Mouse (Mus musculus) heart, embryonic 16.5 days (tissue): Measurements from ENCODE around the gene Xrcc2. TPM values are rescaled to one million over a fixed set of nuclear protein-coding genes. Genes with fewer than 3 reads are reported as not detected.

ENCODE experiments used
- ATAC-seq: fragments of 200-750 bp; cut with Nextera tagmentation; replicated peaks from 2 replicates; pipeline ENCODE4 v1.8.0; 2017; ENCODE audit warnings: moderate number of reproducible peaks; ENCODE audit not compliant: insufficient read depth, low FRiP score; ENCODE audit errors: extremely low read depth
- H3K27ac ChIP-seq: fragments of 300-500 bp; sonication (generic); 2 replicates; pipeline ENCODE4 v1.5.1; 2014; ENCODE audit warnings: mild to moderate bottlenecking, low read length, control low read depth, moderate library complexity
- H3K27me3 ChIP-seq: fragments of 300-500 bp; sonication (generic); 2 replicates; pipeline ENCODE4 v1.6.1; 2014; ENCODE audit warnings: low read length, mixed read lengths; ENCODE audit not compliant: control insufficient read depth, insufficient read depth
- H3K36me3 ChIP-seq: fragments of 300-500 bp; sonication (generic); 2 replicates; pipeline ENCODE4 v1.6.1; 2014; ENCODE audit not compliant: control insufficient read depth, insufficient read depth
- H3K4me1 ChIP-seq: fragments of 300-500 bp; sonication (generic); 2 replicates; pipeline ENCODE4 v1.6.1; 2014; ENCODE audit warnings: low read length, mixed read lengths; ENCODE audit not compliant: control insufficient read depth, insufficient read depth
- H3K4me2 ChIP-seq: fragments of 300-500 bp; sonication (generic); 2 replicates; pipeline ENCODE4 v1.6.1; 2014; ENCODE audit warnings: low read depth, mild to moderate bottlenecking, control low read depth, low read length
- H3K4me3 ChIP-seq: fragments of 300-500 bp; sonication (generic); 2 replicates; pipeline ENCODE4 v1.5.1; 2014; ENCODE audit warnings: mild to moderate bottlenecking, control low read depth, low read length
- H3K9ac ChIP-seq: fragments of 300-500 bp; sonication (generic); 2 replicates; pipeline ENCODE4 v1.6.1; 2014; ENCODE audit warnings: low read length, control low read depth
- H3K9me3 ChIP-seq: fragments of 300-500 bp; sonication (generic); replicated peaks from 2 replicates; pipeline ENCODE4 v1.6.1; 2016; ENCODE audit warnings: low read length; ENCODE audit not compliant: control insufficient read depth
- WGBS: fragments of 180-500 bp; shearing (Covaris S2); extraction: QIAGEN DNeasy Blood & Tissue Kit; methylation state at CpG from one replicate; pipeline ENCODE4 v1.1.7; 2014; 5-methylcytosine and 5-hydroxymethylcytosine counted together
- polyA plus RNA-seq: library from polyadenylated mRNA; unstranded; fragments of >200 nt; fragmentation: Nextera tagmentation; extraction: Ambion mirVana; gene quantifications from 2 replicates; pipeline ENCODE4 v1.2.1, GENCODE M21; 2015

The Xrcc2 gene
- polyA plus RNA-seq, 1 experiment from 2014 or later = 8.0 TPM

DNA sequence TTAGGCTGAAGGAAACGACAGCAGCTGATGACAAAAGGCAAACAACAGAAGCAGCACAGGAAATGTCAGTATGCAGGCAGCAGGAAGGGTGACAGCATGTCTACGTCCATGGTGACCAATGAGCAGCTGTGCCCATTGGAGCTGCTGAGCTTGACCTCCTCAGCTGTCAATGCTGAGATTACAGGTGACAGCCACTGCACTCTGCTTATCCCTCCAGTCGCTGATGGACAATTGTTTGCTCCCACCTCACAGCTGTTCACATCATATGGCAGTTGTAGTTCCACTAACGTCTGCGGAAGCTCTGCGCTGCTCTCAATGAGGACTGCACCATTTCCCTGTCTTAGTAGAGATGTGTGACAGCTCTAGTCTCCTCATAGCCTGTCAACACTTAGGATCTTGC lies 9.8 kb downstream of the Xrcc2 start:
- H3K36me3 ChIP-seq = peaks cover 12% of the 10 kb centered on the region
- WGBS = 56% methylated on average over 6 of the region's 6 CpGs
- ATAC-seq = no peak

GRCm38 (mm10) chr5:25671696-25672520 lies 33.7 kb downstream of the Xrcc2 start:
- Histone ChIP-seq H3K27me3 (no peaks in the 10 kb centered on the region), H3K4me2 (no peak overlapping the region), H3K9me3 (no peaks in the 10 kb centered on the region), H3K36me3 (no peaks in the 10 kb centered on the region), H3K27ac (no peak overlapping the region), H3K9ac (no peak overlapping the region), H3K4me1 (no peaks in the 10 kb centered on the region), H3K4me3 (no peak overlapping the region)
- WGBS = 88% methylated on average over 31 of the region's 31 CpGs
- ATAC-seq = no peak

More for the DNA sequence above, 9.8 kb downstream of the Xrcc2 start:
- Histone ChIP-seq H3K4me3 (no peak overlapping the region), H3K9ac (no peak overlapping the region), H3K4me1 (no peaks in the 10 kb centered on the region), H3K27me3 (no peaks in the 10 kb centered on the region), H3K27ac (no peak overlapping the region), H3K4me2 (no peak overlapping the region), H3K9me3 (no peaks in the 10 kb centered on the region)

- no peak overlapping the region for H3K4me2 ChIP-seq
- 83% methylated on average over 3 of the region's 3 CpGs for WGBS
Measured at GRCm38 (mm10) chr5:25671051-25671450, 34.6 kb downstream of the Xrcc2 start.

DNA sequence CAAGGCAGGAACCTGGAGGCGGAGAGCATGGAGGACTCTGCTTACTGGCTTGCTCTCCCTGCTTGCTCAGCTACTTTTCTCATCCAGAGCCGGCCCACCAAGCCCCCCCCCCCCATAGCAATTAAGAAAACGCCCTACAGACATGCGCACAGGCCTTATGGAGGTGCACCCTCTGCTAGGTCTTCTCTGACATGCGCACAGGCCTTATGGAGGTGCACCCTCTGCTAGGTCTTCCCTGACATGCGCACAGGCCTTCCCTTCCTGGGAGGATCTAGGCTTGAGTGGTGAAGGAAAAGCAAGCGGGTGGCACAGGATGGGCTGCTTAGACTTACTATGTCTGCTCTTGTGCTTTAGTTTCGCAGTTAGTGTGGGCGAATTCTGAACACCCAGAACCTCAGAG lies 37.3 kb downstream of the Xrcc2 start:
- H3K9ac ChIP-seq = no peak overlapping the region
- no peak overlapping the region for H3K4me3 ChIP-seq
- no peak overlapping the region for H3K27ac ChIP-seq
- WGBS = 87% methylated on average over 9 of the region's 9 CpGs
- H3K4me1 ChIP-seq = 0 out of 2 replicates have a peak, but pooled peaks cover 3% of the 10 kb centered on the region
- H3K9me3 ChIP-seq = no peaks in the 10 kb centered on the region
- no peak overlapping the region for H3K4me2 ChIP-seq
- no peaks in the 10 kb centered on the region for H3K27me3 ChIP-seq
- no peak for ATAC-seq
- H3K36me3 ChIP-seq = no peaks in the 10 kb centered on the region

More at GRCm38 (mm10) chr5:25671051-25671450, 34.6 kb downstream of the Xrcc2 start:
- H3K27me3 ChIP-seq = no peaks in the 10 kb centered on the region
- H3K9ac ChIP-seq = no peak overlapping the region
- 0 out of 2 replicates have a peak, but pooled peaks cover 2% of the 10 kb centered on the region for H3K4me1 ChIP-seq
- ATAC-seq = no peak
- no peak overlapping the region for H3K4me3 ChIP-seq
- no peaks in the 10 kb centered on the region for H3K9me3 ChIP-seq
- H3K36me3 ChIP-seq = no peaks in the 10 kb centered on the region
- H3K27ac ChIP-seq = no peak overlapping the region

- Histone ChIP-seq H3K27me3 (no peaks in the 10 kb centered on the region), H3K27ac (no peak overlapping the region), H3K9me3 (no peaks in the 10 kb centered on the region), H3K9ac (no peak overlapping the region), H3K36me3 (no peaks in the 10 kb centered on the region), H3K4me1 (0 out of 2 replicates have a peak, but pooled peaks cover 3% of the 10 kb centered on the region), H3K4me2 (no peak overlapping the region), H3K4me3 (no peak overlapping the region)
- WGBS = 84% methylated on average over 9 of the region's 9 CpGs
- no peak for ATAC-seq
Measured at GRCm38 (mm10) chr5:25666684-25667083, 38.9 kb downstream of the Xrcc2 start.

- H3K27ac ChIP-seq = no peak overlapping the region
- no peaks in the 10 kb centered on the region for H3K36me3 ChIP-seq
- no peak for ATAC-seq
- H3K9ac ChIP-seq = no peak overlapping the region
- H3K27me3 ChIP-seq = no peaks in the 10 kb centered on the region
- 56% methylated on average over 4 of the region's 4 CpGs for WGBS
- 0 out of 2 replicates have a peak, but pooled peaks cover 3% of the 10 kb centered on the region for H3K4me1 ChIP-seq
- no peaks in the 10 kb centered on the region for H3K9me3 ChIP-seq
- no peak overlapping the region for H3K4me2 ChIP-seq
- no peak overlapping the region for H3K4me3 ChIP-seq
Measured at GRCm38 (mm10) chr5:25666108-25666507, 39.5 kb downstream of the Xrcc2 start.

- Histone ChIP-seq H3K4me1 (0 out of 2 replicates have a peak, but pooled peaks cover 3% of the 10 kb centered on the region), H3K4me3 (no peak overlapping the region), H3K27me3 (no peaks in the 10 kb centered on the region), H3K9ac (no peak overlapping the region), H3K4me2 (no peak overlapping the region), H3K27ac (no peak overlapping the region), H3K36me3 (no peaks in the 10 kb centered on the region), H3K9me3 (no peaks in the 10 kb centered on the region)
- WGBS = 78% methylated on average over 10 of the region's 10 CpGs
- no peak for ATAC-seq
Measured at GRCm38 (mm10) chr5:25665516-25665915, 40.1 kb downstream of the Xrcc2 start.

DNA sequence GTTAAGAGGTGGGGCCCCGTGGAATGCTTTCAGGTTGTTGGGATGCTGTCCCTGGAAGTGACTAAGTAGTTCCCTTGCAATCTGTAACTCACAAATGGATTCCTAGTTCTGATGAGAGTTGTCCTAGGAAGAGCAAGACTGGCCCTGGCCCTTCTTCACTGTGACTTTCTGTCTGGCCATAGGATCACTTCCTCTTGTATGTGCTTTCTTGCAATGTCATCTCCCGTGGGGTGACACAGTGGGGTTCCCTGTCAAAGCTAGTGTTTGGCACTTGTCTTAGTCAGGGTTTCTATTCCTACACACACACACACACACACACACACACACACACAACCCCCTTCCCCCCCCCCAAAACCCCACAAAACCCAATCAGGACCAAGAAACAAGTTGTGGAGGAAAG lies 42.5 kb downstream of the Xrcc2 start:
- H3K4me1 ChIP-seq = 0 out of 2 replicates have a peak, but pooled peaks cover 3% of the 10 kb centered on the region

GRCm38 (mm10) chr5:25654578-25654987 lies 51.0 kb downstream of the Xrcc2 start:
- WGBS = 6% methylated on average over 14 of the region's 14 CpGs

More for the DNA sequence above, 42.5 kb downstream of the Xrcc2 start:
- no peaks in the 10 kb centered on the region for H3K9me3 ChIP-seq
- WGBS = 64% methylated on average over 2 of the region's 2 CpGs
- no peak overlapping the region for H3K4me3 ChIP-seq
- no peak overlapping the region for H3K4me2 ChIP-seq
- no peak for ATAC-seq
- no peaks in the 10 kb centered on the region for H3K36me3 ChIP-seq
- no peak overlapping the region for H3K27ac ChIP-seq
- H3K9ac ChIP-seq = no peak overlapping the region
- H3K27me3 ChIP-seq = no peaks in the 10 kb centered on the region

More at GRCm38 (mm10) chr5:25654578-25654987, 51.0 kb downstream of the Xrcc2 start:
- peaks cover 4% of the 10 kb centered on the region; the same call in 1 of the 2 replicates for H3K4me1 ChIP-seq
- H3K4me3 ChIP-seq = peak overlapping the region; percentile 32
- no peaks in the 10 kb centered on the region for H3K27me3 ChIP-seq
- 0 out of 2 replicates have a peak, but pooled peaks have one; percentile 52 for ATAC-seq
- no peak overlapping the region for H3K27ac ChIP-seq
- H3K9ac ChIP-seq = peak overlapping the region; percentile 59
- H3K36me3 ChIP-seq = no peaks in the 10 kb centered on the region
- H3K9me3 ChIP-seq = no peaks in the 10 kb centered on the region
- H3K4me2 ChIP-seq = peak overlapping the region; percentile 67
